Mouse (Mus musculus): ENCODE results near the gene Zfp984. TPM values are rescaled to one million over a fixed set of nuclear protein-coding genes. Genes with fewer than 3 reads are reported as not detected.
A peak's percentile ranks its signal among the peaks of the same experiment; 100 is the strongest.
"Not testable (repeated sequence)": the region's sequence is repeated elsewhere in the genome, so short reads cannot be mapped to it uniquely, and the experiment has no call there.

Zfp984 gene
- total RNA-seq (2021): 1 to 10 TPM; 1.1 TPM
- long read RNA-seq, experiment 1, partial matches to known transcripts: 1 of 2 reads
- long read RNA-seq, experiment 1, other reads (novel, unspliced or antisense): 1 of 2 reads
- long read RNA-seq, experiment 2: 0 reads

GRCm38 (mm10) chr4:147809292-147809965, at the start of gene Zfp984:
Gene Zfp984 (minus strand): TSS chr4:147809788.
- DNase-seq: peak; percentile 42
- Histone ChIP-seq H3K4me3 (peak within 1 kb of the TSS; percentile 67), H3K27ac (peak within 1 kb of the TSS; percentile 63)
- intact Hi-C loops (cut with DNase I): not testable (repeated sequence)

- TF ChIP-seq CTCF (IDR thresholded peaks at IDR 0.05): no peak
- DNase-seq: no peak
- Histone ChIP-seq H3K27ac (no peak overlapping the region), H3K4me3 (no peak overlapping the region)
- intact Hi-C loops (cut with DNase I): no loop called here
Observed at GRCm38 (mm10) chr4:147850776-147851175, 41.2 kb upstream of the Zfp984 start.

GRCm38 (mm10) chr4:147848584-147848991, 39.0 kb upstream of the Zfp984 start:
- H3K4me3 ChIP-seq: peak overlapping the region; percentile 78
- intact Hi-C loops (cut with DNase I): no loop called here
- DNase-seq: no peak
- H3K27ac ChIP-seq: peak overlapping the region; percentile 91
- TF ChIP-seq CTCF (IDR thresholded peaks at IDR 0.05): no peak

- H3K27ac ChIP-seq: peak within 1 kb of the TSS; percentile 91
- DNase-seq: peak; percentile 69
- peak within 1 kb of the TSS; percentile 78 for H3K4me3 ChIP-seq
- intact Hi-C loops (cut with DNase I): no loop called here
- TF ChIP-seq CTCF (IDR thresholded peaks at IDR 0.05): no peak
Observed at GRCm38 (mm10) chr4:147847614-147848583, 38.3 kb upstream of the Zfp984 start, which contains the start of gene Zfp933. Gene Zfp933 (minus strand): TSS chr4:147848366.

GRCm38 (mm10) chr4:147842871-147843270, 33.3 kb upstream of the Zfp984 start:
- no peak overlapping the region for H3K4me3 ChIP-seq
- intact Hi-C loops (cut with DNase I): no loop called here
- H3K27ac ChIP-seq: no peak overlapping the region
- TF ChIP-seq CTCF (IDR thresholded peaks at IDR 0.05): no peak
- no peak for DNase-seq

- intact Hi-C loops (cut with DNase I); H3K4me3 ChIP-seq; DNase-seq; H3K27ac ChIP-seq: not testable (repeated sequence)
Observed at GRCm38 (mm10) chr4:147839282-147839681, 29.7 kb upstream of the Zfp984 start.

GRCm38 (mm10) chr4:147824389-147824788, 14.8 kb upstream of the Zfp984 start:
- TF ChIP-seq CTCF (IDR thresholded peaks at IDR 0.05): no peak
- DNase-seq: no peak
- Histone ChIP-seq H3K4me3 (no peak overlapping the region), H3K27ac (no peak overlapping the region)
- intact Hi-C loops (cut with DNase I): no loop called here

GRCm38 (mm10) chr4:147821414-147821813, 11.8 kb upstream of the Zfp984 start:
- DNase-seq; H3K4me3 ChIP-seq; intact Hi-C loops (cut with DNase I); H3K27ac ChIP-seq: not testable (repeated sequence)

GRCm38 (mm10) chr4:147819659-147820058, 10.1 kb upstream of the Zfp984 start:
- DNase-seq; intact Hi-C loops (cut with DNase I); H3K27ac ChIP-seq; H3K4me3 ChIP-seq: not testable (repeated sequence)

GRCm38 (mm10) chr4:147814592-147815167, 5.1 kb upstream of the Zfp984 start:
- Histone ChIP-seq H3K4me3 (no peak overlapping the region), H3K27ac (no peak overlapping the region)
- intact Hi-C loops (cut with DNase I): no loop called here
- DNase-seq: no peak
- peak; percentile 57 for TF ChIP-seq CTCF (IDR thresholded peaks at IDR 0.05)

- intact Hi-C loops (cut with DNase I): no loop called here
- DNase-seq: no peak
- TF ChIP-seq CTCF (IDR thresholded peaks at IDR 0.05): no peak
- no peak overlapping the region for H3K4me3 ChIP-seq
- H3K27ac ChIP-seq: no peak overlapping the region
Observed at GRCm38 (mm10) chr4:147813249-147813765, 3.7 kb upstream of the Zfp984 start.

- DNase-seq; intact Hi-C loops (cut with DNase I): not testable (repeated sequence)
- Histone ChIP-seq H3K27ac (peak overlapping the region; percentile 63), H3K4me3 (peak overlapping the region; percentile 67)
Observed at GRCm38 (mm10) chr4:147809966-147810304, 347 bp upstream of the Zfp984 start.

GRCm38 (mm10) chr4:147808483-147808882, 1.1 kb downstream of the Zfp984 start:
- H3K4me3 ChIP-seq; intact Hi-C loops (cut with DNase I); H3K27ac ChIP-seq; DNase-seq: not testable (repeated sequence)

- DNase-seq; H3K27ac ChIP-seq; intact Hi-C loops (cut with DNase I); H3K4me3 ChIP-seq: not testable (repeated sequence)
Observed at GRCm38 (mm10) chr4:147795308-147795707, 14.3 kb downstream of the Zfp984 start.

GRCm38 (mm10) chr4:147794026-147794665, 15.4 kb downstream of the Zfp984 start:
- intact Hi-C loops (cut with DNase I); H3K4me3 ChIP-seq; H3K27ac ChIP-seq; DNase-seq: not testable (repeated sequence)

- H3K4me3 ChIP-seq; intact Hi-C loops (cut with DNase I); DNase-seq; H3K27ac ChIP-seq: not testable (repeated sequence)
Observed at GRCm38 (mm10) chr4:147793390-147793916, 16.1 kb downstream of the Zfp984 start.

- intact Hi-C loops (cut with DNase I); H3K27ac ChIP-seq; DNase-seq; H3K4me3 ChIP-seq: not testable (repeated sequence)
Observed at GRCm38 (mm10) chr4:147791729-147792128, 17.9 kb downstream of the Zfp984 start.

Measured in gastrocnemius, adult 2 months (tissue).